Mouse (Mus musculus) limb, embryonic 14.5 days (tissue): Measurements from ENCODE around the gene Sgk2. TPM values are rescaled to one million over a fixed set of nuclear protein-coding genes. Genes with fewer than 3 reads are reported as not detected.

Experiments
- ATAC-seq: fragments of 200-750 bp; cut with Nextera tagmentation; 2 replicates; pipeline ENCODE4 v1.8.0; 2017; ENCODE audit warnings: low read depth, moderate number of reproducible peaks, moderate TSS enrichment; ENCODE audit not compliant: low FRiP score
- DNase-seq: peaks from one replicate; pipeline ENCODE4 v3.0.0-alpha.2; 2015; ENCODE audit warnings: low spot score
- H3K27ac ChIP-seq: fragments of 300-500 bp; sonication (generic); replicated peaks from 2 replicates; pipeline ENCODE4 v1.5.1; 2014; ENCODE audit warnings: low read depth, mild to moderate bottlenecking, low read length, moderate library complexity, mixed read lengths
- H3K27me3 ChIP-seq: fragments of 300-500 bp; sonication (generic); 2 replicates; pipeline ENCODE4 v1.6.1; 2014; ENCODE audit warnings: low read length, mixed read lengths; ENCODE audit not compliant: control insufficient read depth, insufficient read depth
- H3K36me3 ChIP-seq: fragments of 300-500 bp; sonication (generic); 2 replicates; pipeline ENCODE4 v1.6.1; 2014; ENCODE audit warnings: mild to moderate bottlenecking, low read length, moderate library complexity, mixed read lengths; ENCODE audit not compliant: control insufficient read depth, insufficient read depth
- H3K4me1 ChIP-seq: fragments of 300-500 bp; sonication (generic); 2 replicates; pipeline ENCODE4 v1.6.1; 2014; ENCODE audit warnings: antibody characterized with exemption, low read length, mixed read lengths; ENCODE audit not compliant: control insufficient read depth, insufficient read depth
- H3K4me2 ChIP-seq: fragments of 300-500 bp; sonication (generic); replicated peaks from 2 replicates; pipeline ENCODE4 v1.6.1; 2014; ENCODE audit warnings: low read depth, mild to moderate bottlenecking, low read length, moderate library complexity; ENCODE audit not compliant: severe bottlenecking
- H3K4me3 ChIP-seq: fragments of 300-500 bp; sonication (generic); replicated peaks from 2 replicates; pipeline ENCODE4 v1.5.1; 2014; ENCODE audit warnings: low read length
- H3K9ac ChIP-seq: fragments of 300-500 bp; sonication (generic); 2 replicates; pipeline ENCODE4 v1.6.1; 2014; ENCODE audit warnings: mild to moderate bottlenecking, low read depth, low read length, moderate library complexity; ENCODE audit not compliant: severe bottlenecking
- H3K9me3 ChIP-seq: fragments of 300-500 bp; sonication (generic); 2 replicates; pipeline ENCODE4 v1.6.1; 2016; ENCODE audit warnings: low read length; ENCODE audit not compliant: control insufficient read depth
- POLR2A ChIP-seq: fragments of 200-500 bp; IDR thresholded peaks from 2 replicates; pipeline ENCODE4 v1.8.0; 2012; ENCODE audit warnings: inconsistent platforms, mild to moderate bottlenecking, moderate library complexity, borderline replicate concordance; ENCODE audit not compliant: insufficient read depth, insufficient read length; ENCODE audit errors: extremely low read depth
- WGBS: fragments of 180-500 bp; shearing (Covaris S2); extraction: QIAGEN DNeasy Blood & Tissue Kit; methylation state at CpG from one replicate; pipeline ENCODE4 v1.1.7; 2014; 5-methylcytosine and 5-hydroxymethylcytosine counted together
- polyA plus RNA-seq, 2 experiments: library from polyadenylated mRNA; depleted of rRNA in 1 of 2; stranded (reverse) in 1 of 2; unstranded in 1 of 2; fragments of >200 nt; fragmentation: Nextera tagmentation in 1 of 2; extraction: Ambion mirVana in 1 of 2; gene quantifications; 2 replicates each; pipeline versions ENCODE4 v1.2.1 to v1.2.3; 2012 to 2014

The Sgk2 gene
- polyA plus RNA-seq, 2 experiments: 0.03 TPM; not detected in 1

DNA sequence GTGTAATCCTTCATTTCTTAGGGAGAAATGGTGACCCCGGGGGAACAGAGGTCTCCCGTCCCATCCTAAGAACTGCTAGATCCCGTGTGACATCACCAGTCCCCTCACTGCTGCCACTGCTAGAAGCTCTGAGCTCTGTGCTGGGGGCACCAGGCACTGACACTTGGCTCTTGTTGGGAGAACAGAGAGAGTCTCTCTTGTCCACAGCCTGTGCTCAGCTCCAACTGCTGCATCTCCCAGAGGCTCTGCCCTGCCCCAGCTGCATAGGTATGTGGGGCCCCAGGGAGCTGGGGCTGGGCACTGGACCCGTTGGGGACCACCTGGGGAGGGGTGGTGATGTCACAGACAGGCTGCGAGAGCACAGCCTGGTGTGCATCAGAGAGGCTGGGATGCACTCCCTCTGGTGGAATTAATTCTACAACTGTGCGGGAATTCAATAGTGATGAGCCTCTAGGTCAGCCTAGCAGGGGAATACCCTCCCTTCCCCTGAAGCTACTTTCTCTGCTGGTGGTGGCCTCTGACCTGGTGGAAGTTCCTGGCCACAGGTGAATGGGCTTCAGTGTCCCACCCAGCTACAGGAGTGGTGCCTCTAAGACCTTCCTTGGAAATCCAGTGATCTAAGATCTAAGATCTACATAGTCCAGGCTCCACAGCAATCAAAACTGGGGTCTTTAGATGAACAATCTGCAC, 4.4 kb downstream of the Sgk2 start:
- TF ChIP-seq POLR2A: no peak
- DNase-seq: no peak
- Histone ChIP-seq H3K4me2 (no peak overlapping the region), H3K27me3 (no peaks in the 10 kb centered on the region), H3K27ac (no peak overlapping the region), H3K4me1 (no peaks in the 10 kb centered on the region), H3K9ac (no peak overlapping the region), H3K36me3 (no peaks in the 10 kb centered on the region), H3K4me3 (no peak overlapping the region), H3K9me3 (no peaks in the 10 kb centered on the region)
- no peak for ATAC-seq
- WGBS: 31% methylated on average over 6 of the region's 6 CpGs

DNA sequence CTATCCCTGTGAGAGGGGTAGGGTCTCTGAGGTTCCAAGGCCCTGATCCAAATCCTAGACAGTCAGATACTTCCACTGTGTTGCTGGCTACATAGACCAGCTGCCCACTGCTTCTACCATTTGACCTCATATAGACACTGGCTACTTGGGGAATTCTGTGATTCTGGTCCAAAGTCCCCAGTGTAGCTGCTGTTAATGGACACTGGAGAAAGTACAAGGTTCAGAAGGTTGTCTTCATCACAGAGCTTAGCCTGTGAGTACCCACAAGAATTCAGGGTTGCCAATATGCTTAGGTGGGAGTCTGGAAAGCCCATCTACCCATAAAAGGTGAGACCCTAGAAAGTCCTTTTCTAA, 4.9 kb downstream of the Sgk2 start:
- Histone ChIP-seq H3K9me3 (no peaks in the 10 kb centered on the region), H3K9ac (no peak overlapping the region), H3K36me3 (no peaks in the 10 kb centered on the region), H3K4me2 (no peak overlapping the region), H3K27ac (no peak overlapping the region), H3K4me1 (no peaks in the 10 kb centered on the region), H3K27me3 (no peaks in the 10 kb centered on the region), H3K4me3 (no peak overlapping the region)
- no peak for TF ChIP-seq POLR2A
- DNase-seq: no peak
- no peak for ATAC-seq

DNA sequence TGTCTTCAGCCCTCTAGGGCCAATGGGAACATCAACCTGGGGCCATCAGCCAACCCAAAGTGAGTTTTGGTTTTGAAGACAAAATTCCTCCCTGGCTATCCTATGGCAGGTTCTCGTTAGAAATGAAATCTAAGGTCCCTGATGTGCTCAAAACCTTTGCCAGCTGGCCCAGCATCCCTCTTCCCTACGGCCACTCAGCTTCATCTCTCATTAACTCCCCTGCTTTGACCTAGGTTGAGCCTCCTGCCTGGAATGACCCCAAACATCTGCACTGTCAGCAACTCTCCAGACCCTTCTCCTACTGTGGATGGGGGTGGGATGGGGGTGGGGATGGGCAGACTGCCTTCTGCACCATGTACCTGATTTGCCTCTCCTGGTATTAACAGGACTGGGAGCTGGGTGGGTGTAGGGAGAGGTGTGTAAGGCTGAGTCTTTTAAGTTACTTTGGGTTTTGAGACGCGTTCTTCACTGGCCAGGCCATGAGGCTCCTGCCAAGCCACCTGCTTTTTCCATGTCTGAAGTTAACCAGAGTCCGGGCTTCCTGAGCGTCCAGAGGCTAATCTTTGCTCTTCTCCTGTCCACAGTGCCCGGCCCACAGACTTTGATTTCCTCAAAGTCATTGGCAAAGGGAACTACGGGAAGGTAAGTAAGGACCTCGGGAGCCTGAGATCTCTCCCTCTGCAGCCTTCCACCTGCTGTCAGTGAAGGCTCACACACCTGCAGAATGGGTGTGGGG, 6.9 kb downstream of the Sgk2 start:
- ATAC-seq: no peak
- 72% methylated on average over 9 of the region's 9 CpGs for WGBS
- Histone ChIP-seq H3K27me3 (no peaks in the 10 kb centered on the region), H3K4me3 (no peak overlapping the region), H3K27ac (no peak overlapping the region), H3K9me3 (no peaks in the 10 kb centered on the region), H3K4me1 (no peaks in the 10 kb centered on the region), H3K4me2 (no peak overlapping the region), H3K9ac (no peak overlapping the region), H3K36me3 (no peaks in the 10 kb centered on the region)
- no peak for DNase-seq
- TF ChIP-seq POLR2A: no peak

DNA sequence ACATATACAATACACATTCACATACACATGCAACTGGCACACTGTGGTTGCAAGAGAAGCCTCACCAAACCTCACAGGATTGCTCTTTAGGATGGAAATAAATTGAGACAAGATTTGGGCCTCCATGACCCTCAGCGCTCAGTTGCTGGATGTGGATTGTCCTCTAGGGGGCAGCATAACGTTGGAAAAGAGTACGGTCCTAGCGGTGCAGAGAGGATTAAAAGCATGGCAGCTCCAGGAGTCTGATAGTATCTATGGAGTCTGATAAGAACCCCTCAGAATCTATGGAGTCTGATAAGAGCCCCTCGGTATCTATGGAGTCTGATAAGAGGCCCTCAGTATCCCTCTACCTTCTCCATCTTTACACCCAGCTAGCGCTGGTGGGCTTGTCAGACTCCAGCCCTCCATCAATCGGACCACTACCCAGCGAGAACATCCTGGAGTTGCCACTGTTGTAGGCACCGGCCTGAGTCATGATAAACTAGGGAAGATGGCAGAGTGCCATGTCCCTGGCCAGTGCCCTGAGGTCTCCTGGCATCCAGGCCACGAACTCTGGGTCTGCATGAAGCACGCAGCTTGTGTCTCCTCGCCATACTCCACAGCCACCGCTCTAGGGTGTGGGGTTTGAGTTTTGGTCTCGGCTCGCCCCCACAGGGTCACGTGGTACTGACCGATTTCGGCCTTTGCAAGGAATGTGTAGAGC, 11.5 kb downstream of the Sgk2 start:
- Histone ChIP-seq H3K4me3 (peak overlapping the region; percentile 15), H3K36me3 (no peaks in the 10 kb centered on the region), H3K9ac (peak overlapping the region; percentile 16; the same call in 1 of the 2 replicates), H3K4me1 (no peaks in the 10 kb centered on the region), H3K27me3 (no peaks in the 10 kb centered on the region), H3K27ac (no peak overlapping the region), H3K9me3 (no peaks in the 10 kb centered on the region), H3K4me2 (peak overlapping the region; percentile 33)
- WGBS: 29% methylated on average over 18 of the region's 18 CpGs
- no peak for TF ChIP-seq POLR2A
- peak; percentile 60 for ATAC-seq
- peak; percentile 47 for DNase-seq

DNA sequence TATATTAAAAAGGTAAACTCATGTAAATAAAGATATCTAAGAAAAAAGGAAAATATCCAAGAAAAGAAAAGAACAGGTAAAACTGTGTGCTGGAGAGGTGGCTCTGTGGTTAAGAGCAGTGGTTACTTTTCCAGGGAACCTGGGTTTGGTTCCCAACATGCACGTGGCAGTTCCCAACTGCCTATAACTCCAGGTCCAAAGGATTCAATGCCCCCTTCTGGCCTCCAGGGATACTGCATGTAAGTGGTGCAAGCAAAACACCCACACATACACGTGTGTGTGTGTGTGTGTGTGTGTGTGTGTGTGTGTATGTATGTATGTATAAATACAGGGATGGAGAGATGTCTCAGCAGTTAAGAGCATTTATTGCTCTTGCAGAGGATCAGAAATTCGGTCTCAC, 12.6 kb downstream of the Sgk2 start:
- DNase-seq: peak; percentile 21
- Histone ChIP-seq H3K4me3 (no peak overlapping the region), H3K9me3 (no peaks in the 10 kb centered on the region), H3K4me2 (no peak overlapping the region), H3K27me3 (no peaks in the 10 kb centered on the region), H3K36me3 (no peaks in the 10 kb centered on the region), H3K9ac (no peak overlapping the region), H3K27ac (no peak overlapping the region), H3K4me1 (no peaks in the 10 kb centered on the region)
- no peak for ATAC-seq
- no peak for TF ChIP-seq POLR2A
- 33% methylated on average over 3 of the region's 3 CpGs for WGBS
